Mouse (Mus musculus): Measurements from ENCODE around the gene Muc15.

DNA sequence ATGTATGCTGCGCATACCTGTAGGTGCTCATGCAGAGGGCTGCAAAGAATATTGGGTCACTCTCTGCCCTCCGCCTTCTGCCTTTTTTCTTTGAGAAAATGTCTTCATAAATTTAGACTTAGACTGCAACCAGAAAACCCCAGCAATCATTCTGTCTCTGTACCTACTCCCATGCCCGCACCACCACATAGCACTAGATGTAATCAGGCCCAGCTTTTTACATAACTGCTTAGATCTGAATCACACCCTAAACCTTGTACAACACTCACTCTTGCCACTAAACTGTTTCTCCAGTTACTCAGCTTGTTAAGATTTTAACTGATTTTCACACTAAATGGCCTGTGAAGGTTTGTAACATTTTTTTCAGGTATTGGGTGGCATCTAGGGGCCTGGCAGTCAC, 11.7 kb upstream of the Muc15 start:
- TF ChIP-seq SIN3A (IDR thresholded peaks at IDR 0.05; ENCODE audit: low read length) = no peak
- TF ChIP-seq USF2 (conservative IDR thresholded peaks at IDR 0.05; ENCODE audit: low read depth, low read length) = no peak
- no peak for TF ChIP-seq JUND (conservative IDR thresholded peaks at IDR 0.05; ENCODE audit: low read depth, low read length)
- no peak for TF ChIP-seq NELFE (IDR thresholded peaks at IDR 0.05; ENCODE audit: low read depth, low read length)
- TF ChIP-seq CTCF (conservative IDR thresholded peaks at IDR 0.05 in 1 of 2, IDR thresholded peaks at IDR 0.05 in 1 of 2; ENCODE audit: low read depth in 2 of 2, low read length in 2 of 2) = no peak
- no peak for TF ChIP-seq MAFK (IDR thresholded peaks at IDR 0.05; ENCODE audit: insufficient replicate concordance, low read length)
- TF ChIP-seq POLR2A (IDR thresholded peaks at IDR 0.05; ENCODE audit: low read depth, low read length) = no peak
- no peak for TF ChIP-seq MYC (IDR thresholded peaks at IDR 0.05; ENCODE audit: low read depth, low read length)
- no peak for TF ChIP-seq MAX (IDR thresholded peaks at IDR 0.05; ENCODE audit: low read length)
- TF ChIP-seq MXI1 (IDR thresholded peaks at IDR 0.05; ENCODE audit: low read depth, low read length) = no peak
- no peak for TF ChIP-seq TCF12 (IDR thresholded peaks at IDR 0.05; ENCODE audit: low read depth, low read length)

Measured in CH12.LX (cell line).